Mouse (Mus musculus) colon, adult 2 months (tissue): ENCODE results near the gene Gm17509. TPM values are rescaled to one million over a fixed set of nuclear protein-coding genes. Genes with fewer than 3 reads are reported as not detected.

ENCODE experiments used
- polyA plus RNA-seq: library from polyadenylated mRNA; depleted of rRNA; stranded (reverse); fragments of >200 nt; gene quantifications from 2 replicates; pipeline ENCODE4 v1.2.3, GENCODE M21; 2012; rRNA removed

The Gm17509 gene
- 0.06 TPM in 1 of 2 replicates, not detected in the other for polyA plus RNA-seq

DNA sequence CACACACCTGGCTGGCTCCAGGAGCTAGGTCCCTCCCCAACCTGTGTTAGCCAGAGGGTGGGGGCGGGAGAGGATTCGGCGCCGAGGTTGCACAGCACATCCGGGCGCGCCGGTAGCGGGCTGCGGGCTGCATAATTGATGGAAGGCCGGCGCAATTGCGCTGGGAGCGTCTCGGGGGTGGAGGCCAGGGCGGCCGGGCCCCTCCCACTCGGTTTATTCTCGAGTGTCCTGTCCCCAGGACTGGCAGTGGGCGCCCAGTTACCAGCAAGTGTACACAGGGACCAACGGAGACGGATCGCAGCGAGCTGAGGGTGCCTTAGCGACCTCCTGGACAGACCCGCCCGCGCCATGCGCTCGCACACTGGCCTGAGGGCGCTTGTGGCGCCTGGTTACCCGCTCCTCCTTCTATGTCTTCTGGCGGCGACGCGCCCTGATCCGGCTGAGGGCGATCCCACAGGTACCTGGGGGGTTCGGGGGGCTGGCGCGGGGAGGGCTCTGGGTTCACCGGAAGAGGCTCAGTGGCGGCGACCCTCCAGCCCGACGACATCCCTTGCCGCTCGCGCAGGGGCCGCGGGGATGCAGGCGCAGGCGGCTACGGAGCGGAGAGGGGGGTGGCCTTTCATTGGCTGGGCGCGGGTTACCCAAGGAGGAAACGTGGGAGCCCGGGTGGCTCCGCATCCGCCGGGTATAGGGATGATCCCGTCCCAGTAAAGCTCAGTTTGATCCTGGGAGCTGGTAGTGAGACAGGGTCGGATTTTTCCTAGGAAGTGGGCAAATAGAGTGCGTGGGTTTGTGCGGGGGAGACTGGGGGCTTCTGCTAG, at the start of gene Gm17509:
TSS of gene Gm17509 (minus strand) at position 575 of the 821 bp plus-strand sequence.

DNA sequence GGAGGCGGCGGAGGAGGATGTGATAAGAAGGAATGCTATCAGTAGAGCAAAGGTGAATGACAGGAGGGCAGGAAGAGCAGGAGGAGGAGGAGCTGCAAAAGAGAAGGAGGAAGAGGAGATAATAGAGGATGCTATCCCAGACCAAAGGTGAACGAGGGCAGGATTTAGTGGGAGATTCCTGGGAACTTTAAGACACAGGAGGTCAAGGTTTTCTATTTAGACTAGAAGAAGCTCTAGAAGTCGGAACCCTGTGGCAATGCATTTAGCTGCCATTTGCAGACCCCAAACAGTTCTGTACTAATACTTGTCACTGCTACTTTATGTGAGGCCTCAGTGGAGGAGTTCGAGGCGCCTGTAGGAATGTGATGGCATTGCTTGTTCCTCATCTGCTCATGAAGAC, 12.6 kb downstream of the Gm17509 start, which contains the start of gene Emb:
TSS of gene Emb (plus strand) at position 301 of the 400 bp plus-strand sequence.

Other genes starting within 250 kb of the Gm17509 start
- gene Parp8, start 195.5 kb downstream of the Gm17509 start, polyA plus RNA-seq, result 2.0 and 2.1 TPM in 2 replicates
- gene Emb, start 12.5 kb downstream of the Gm17509 start, polyA plus RNA-seq, result 3.1 and 3.9 TPM in 2 replicates